Mouse (Mus musculus): Measurements from ENCODE around the gene Ly6g5b.

- TF ChIP-seq POLR2A (IDR thresholded peaks at IDR 0.05; ENCODE audit: insufficient read depth, low read length) (no peak), CTCF (IDR thresholded peaks at IDR 0.05; ENCODE audit: low read depth, low read length) (no peak)
Observed at GRCm38 (mm10) chr17:35077285-35077684, 37.9 kb downstream of the Ly6g5b start.

Data from ES-Bruce4 (cell line).